Mouse (Mus musculus): Measurements from ENCODE around the gene Dock10.

GRCm38 (mm10) chr1:80522197-80522596, 236.1 kb downstream of the Dock10 start:
- TF ChIP-seq CTCF (conservative IDR thresholded peaks at IDR 0.05; ENCODE audit: insufficient read depth, insufficient read length, low read depth, low read length) (no peak), POLR2A (IDR thresholded peaks at IDR 0.05; ENCODE audit: low read depth, low read length) (no peak)

Data from kidney, adult 2 months (tissue).